Mouse (Mus musculus) adrenal gland, adult 18-20 months (tissue): ENCODE measurements around the gene Pan2. TPM values are rescaled to one million over a fixed set of nuclear protein-coding genes. Genes with fewer than 3 reads are reported as not detected.
"Not testable (repeated sequence)": the region's sequence is repeated elsewhere in the genome, so short reads cannot be mapped to it uniquely, and the experiment has no call there.

ENCODE experiments used
- DNase-seq, 2 experiments: peaks; one replicate each; pipeline ENCODE4 v3.0.0; 2021 to 2022; ENCODE audit warnings: low spot score in 2 of 2
- total RNA-seq, 2 experiments: library from RNA; stranded (reverse); gene quantifications; 1 replicate in 1 of 2; 2 replicates in 1 of 2; pipeline ENCODE4 v1.2.3; 2021

Pan2 gene
- total RNA-seq, 2 experiments from 2014 or later: 14.5 to 19.1 TPM

DNA sequence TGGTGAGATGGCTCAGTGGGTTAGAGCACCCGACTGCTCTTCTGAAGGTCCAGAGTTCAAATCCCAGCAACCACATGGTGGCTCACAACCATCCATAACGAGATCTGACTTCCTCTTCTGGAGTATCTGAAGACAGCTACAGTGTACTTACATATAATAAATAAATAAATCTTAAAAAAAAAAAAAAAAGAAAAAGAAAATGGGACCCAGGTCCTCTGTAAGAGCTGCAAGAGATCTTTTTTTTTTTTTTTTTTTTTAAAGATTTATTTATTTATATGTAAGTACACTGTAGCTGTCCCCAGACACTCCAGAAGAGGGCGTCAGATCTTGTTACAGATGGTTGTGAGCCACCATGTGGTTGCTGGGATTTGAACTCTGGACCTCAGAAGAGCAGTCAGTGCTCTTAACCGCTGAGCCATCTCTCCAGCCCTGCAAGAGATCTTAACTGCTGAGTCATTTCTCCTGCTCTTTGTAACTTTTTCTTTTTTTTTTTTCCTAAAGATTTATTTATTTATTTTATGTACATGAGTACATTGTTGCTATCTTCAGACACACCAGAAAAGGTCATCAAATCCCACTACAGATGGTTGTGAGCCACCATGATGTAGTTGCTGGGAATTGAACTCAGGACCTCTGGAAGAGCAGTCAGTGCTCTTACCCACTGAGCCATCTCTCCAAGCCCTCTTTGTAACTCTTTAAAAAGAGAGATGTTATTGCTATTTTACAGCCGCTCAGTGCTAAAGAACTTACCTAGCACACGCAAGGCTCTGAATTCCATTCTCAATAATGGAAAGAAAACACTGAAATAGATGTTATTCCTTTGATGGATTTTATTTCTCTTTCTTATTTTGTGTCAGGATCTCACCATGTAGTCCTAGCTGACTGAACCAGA, 29.5 kb downstream of the Pan2 start:
- not testable (repeated sequence) for DNase-seq

GRCm38 (mm10) chr10:128335582-128335981, 32.4 kb downstream of the Pan2 start:
- peak; percentile 75 to 82 for DNase-seq

- no peak for DNase-seq
Observed at GRCm38 (mm10) chr10:128336195-128336594, 33.1 kb downstream of the Pan2 start.

DNA sequence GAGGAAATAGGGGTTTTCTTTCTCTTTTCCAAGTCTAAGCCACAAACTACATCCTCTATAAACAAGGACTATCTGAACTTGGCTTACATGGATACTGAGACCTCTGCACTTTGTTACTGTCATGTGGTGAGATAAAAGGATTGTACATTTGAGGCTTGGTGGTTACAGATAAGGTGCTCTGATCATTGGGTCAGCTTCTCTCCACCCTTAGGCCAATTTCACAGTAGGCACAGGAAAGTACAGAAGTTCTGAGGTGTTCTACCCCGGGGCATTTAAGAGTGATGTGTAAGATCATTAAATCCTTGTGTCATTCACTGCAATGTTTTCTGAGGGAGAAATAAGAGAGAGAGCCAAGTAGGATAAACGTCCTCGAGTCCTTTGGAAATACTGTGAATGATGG, 33.5 kb downstream of the Pan2 start:
- no peak for DNase-seq

- peak; percentile 92 to 96 for DNase-seq
Observed at GRCm38 (mm10) chr10:128337306-128338181, 34.4 kb downstream of the Pan2 start, which contains the start of gene Cs. TSS of gene Cs (plus strand) at chr10:128337734.

- DNase-seq: no peak
Observed at GRCm38 (mm10) chr10:128338415-128338814, 35.3 kb downstream of the Pan2 start.

DNA sequence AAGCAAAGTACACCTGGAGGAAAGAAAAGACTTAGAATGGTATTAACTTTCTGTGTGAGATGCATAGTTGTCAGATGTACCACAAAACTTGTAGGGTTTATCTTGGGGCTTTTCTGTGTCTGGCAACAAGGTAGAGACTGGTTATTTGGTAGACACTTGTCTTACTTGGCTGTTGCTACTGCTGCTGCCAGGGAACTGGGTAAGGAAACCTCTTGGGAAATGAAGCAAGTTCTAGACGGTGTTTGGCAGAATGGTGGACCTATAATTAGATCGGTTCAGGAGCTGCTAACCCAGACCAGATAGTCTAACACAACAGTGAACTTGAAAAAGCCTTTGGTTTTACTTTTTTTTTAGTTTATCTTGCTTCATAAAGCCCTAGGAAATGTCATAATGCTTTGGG, 35.8 kb downstream of the Pan2 start:
- DNase-seq: no peak

GRCm38 (mm10) chr10:128340257-128340656, 37.1 kb downstream of the Pan2 start:
- no peak for DNase-seq

- DNase-seq: no peak
Observed at GRCm38 (mm10) chr10:128343436-128343835, 40.3 kb downstream of the Pan2 start.

- peak; percentile 57 to 71 for DNase-seq
Observed at GRCm38 (mm10) chr10:128344568-128345275, 41.6 kb downstream of the Pan2 start.

- no peak for DNase-seq
Observed at GRCm38 (mm10) chr10:128347541-128347940, 44.4 kb downstream of the Pan2 start.

DNA sequence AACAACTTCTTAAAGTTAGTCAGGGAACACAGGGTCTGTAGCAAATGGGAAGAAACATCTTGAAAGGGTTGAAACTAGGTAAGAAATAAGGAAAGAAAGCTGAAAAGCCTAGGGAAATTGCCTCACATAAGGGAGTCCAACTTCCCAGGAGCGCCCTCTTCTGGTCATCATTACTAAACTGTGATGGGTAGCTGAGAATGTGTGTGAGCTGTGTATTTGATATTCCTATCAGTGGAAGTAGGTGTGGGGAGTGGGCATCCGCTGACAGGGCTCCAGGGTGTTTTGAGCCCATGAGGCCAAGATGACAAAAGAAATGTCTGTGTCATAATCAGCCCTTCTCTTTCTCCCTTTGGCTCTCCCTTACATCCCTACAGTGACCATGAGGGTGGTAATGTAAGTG, 55.7 kb downstream of the Pan2 start:
- DNase-seq: peak; percentile 58

- DNase-seq: no peak
Observed at GRCm38 (mm10) chr10:128359226-128359625, 56.1 kb downstream of the Pan2 start.

- no peak for DNase-seq
Observed at GRCm38 (mm10) chr10:128361836-128362235, 58.7 kb downstream of the Pan2 start.

- no peak for DNase-seq
Observed at GRCm38 (mm10) chr10:128362568-128362967, 59.4 kb downstream of the Pan2 start.

GRCm38 (mm10) chr10:128367899-128368401, 64.8 kb downstream of the Pan2 start:
- DNase-seq: no peak

DNA sequence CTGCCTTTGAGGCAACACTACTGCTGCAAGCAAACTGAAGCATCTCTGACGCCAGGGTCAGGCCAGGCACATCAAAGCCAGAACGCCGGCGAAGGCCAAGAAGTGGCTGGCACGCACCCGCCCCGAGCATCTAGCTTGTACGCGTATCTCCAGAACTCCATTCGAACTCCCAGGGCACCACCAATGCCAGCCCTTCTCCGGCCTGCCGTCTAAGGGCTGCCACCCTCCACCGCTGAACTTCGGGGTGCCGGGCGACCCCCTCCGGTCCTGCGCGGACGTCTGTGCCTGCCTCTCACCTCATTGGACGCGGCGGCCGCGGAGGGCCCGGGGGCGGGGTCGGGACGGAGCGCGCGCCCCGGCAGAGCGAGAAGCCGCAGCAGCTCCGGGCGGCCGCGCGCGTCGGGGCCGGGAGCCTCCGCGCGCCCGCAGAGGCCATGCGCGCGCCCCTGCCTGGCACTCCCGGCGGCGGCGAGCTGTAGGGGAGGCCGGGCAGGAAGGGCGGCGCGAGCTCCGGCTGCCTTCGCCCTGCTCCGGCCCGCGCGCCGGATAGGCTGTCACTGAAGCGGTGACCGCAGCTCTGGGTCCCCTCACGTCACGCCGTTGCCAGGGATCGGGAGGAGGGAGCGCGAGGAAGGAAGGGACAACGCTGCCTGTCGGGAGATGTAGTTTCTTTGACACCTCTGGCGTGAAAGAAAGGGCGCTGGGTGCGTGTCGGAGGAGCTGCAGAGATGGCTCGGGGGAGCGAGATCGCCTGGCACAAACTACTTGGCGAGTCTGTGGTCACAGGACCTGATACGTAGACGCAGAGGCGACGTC, 65.5 kb downstream of the Pan2 start, which contains the start of gene Coq10a:
Coq10a (minus strand) TSS at position 596 of the 816 bp plus-strand sequence.
- peak; percentile 86 to 88 for DNase-seq

DNA sequence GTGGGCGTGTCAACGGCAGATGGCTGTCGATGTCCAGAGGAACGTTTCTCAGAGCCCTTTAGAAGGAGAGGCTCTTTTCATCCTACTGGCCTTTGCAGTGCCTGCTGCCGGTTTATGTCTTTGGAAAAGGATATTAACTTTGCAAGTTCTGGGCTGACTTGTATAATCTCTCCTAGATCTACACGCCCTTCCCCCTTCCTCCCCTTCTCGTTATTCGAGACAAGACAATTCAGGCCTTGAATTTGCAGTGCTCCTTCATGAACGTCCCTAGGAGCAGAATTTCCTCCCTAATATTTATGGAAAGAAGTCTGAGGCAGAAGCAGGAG, 66.0 kb downstream of the Pan2 start:
- DNase-seq: no peak

- no peak for DNase-seq
Observed at GRCm38 (mm10) chr10:128369599-128369998, 66.5 kb downstream of the Pan2 start.

GRCm38 (mm10) chr10:128370021-128370420, 66.9 kb downstream of the Pan2 start:
- no peak for DNase-seq
